Comparison of ENCODE assay signal across 8 mouse cellular contexts in genomic region chr1:180249666-180250440, GRCm38 (mm10). TPM values are rescaled to one million over a fixed set of nuclear protein-coding genes. Genes with fewer than 3 reads are reported as not detected.
DNase-seq lines count a peak whose midpoint lies in the region; ATAC-seq and TF ChIP-seq lines count a peak whose summit lies in the region.

No protein-coding gene starts in this region.

- ATAC-seq in hindbrain, postnatal 0 days: peak; percentile 71

- no peaks in the 10 kb centered on the region for H3K9me3 ChIP-seq in hindbrain, postnatal 0 days (ENCODE audit: low read length)

- no peak overlapping the region for H3K4me3 ChIP-seq in hindbrain, postnatal 0 days (ENCODE audit: low read length)
- H3K4me3 ChIP-seq in spleen, adult 2 months (ENCODE audit: extremely low read depth, insufficient read depth, insufficient read length): no peak overlapping the region

- peak; percentile 31; the same call in 1 of the 2 replicates for TF ChIP-seq CTCF in hindbrain, postnatal 0 days (IDR thresholded peaks at IDR 0.05; ENCODE audit: low read depth)
- no peak for TF ChIP-seq CTCF in spleen, adult 2 months (IDR thresholded peaks at IDR 0.05; ENCODE audit: extremely low read depth, insufficient read depth, insufficient read length, insufficient replicate concordance)

- DNase-seq in layer of hippocampus, adult 11-12 months (ENCODE audit: low spot score): peak; percentile 56
- no peak for DNase-seq in layer of hippocampus, adult 9-10 months (ENCODE audit: low spot score)
- peak; percentile 82 to 87 for DNase-seq in cerebellum, postnatal 25 days
- peak; percentile 80 for DNase-seq in gastrocnemius, postnatal 25 days
- peak; percentile 73 for DNase-seq in hindbrain, postnatal 0 days (ENCODE audit: low spot score)
- peak; percentile 43 for DNase-seq in left cerebral cortex, postnatal 25 days (ENCODE audit: low spot score in 2 of 2)
- DNase-seq in mesoderm, embryonic 11.5 days (ENCODE audit: low read depth, low spot score): peak; percentile 61
- DNase-seq in spleen, adult 2 months (ENCODE audit: low read depth in 1 of 2, low spot score in 2 of 2): no peak

- H3K4me1 ChIP-seq in hindbrain, postnatal 0 days (ENCODE audit: insufficient read depth, low read length): no peaks in the 10 kb centered on the region
- H3K4me1 ChIP-seq in spleen, adult 2 months (ENCODE audit: control insufficient read depth, insufficient read depth, insufficient read length): peaks cover 42% of the 10 kb centered on the region

- H3K9ac ChIP-seq in hindbrain, postnatal 0 days (replicated peaks; ENCODE audit: low read length): no peak overlapping the region

- intact Hi-C loops in left cerebral cortex, postnatal 25 days (cut with DNase I): no loop called here

- no peaks in the 10 kb centered on the region for H3K27me3 ChIP-seq in hindbrain, postnatal 0 days (ENCODE audit: insufficient read depth, low read length)
- no peaks in the 10 kb centered on the region for H3K27me3 ChIP-seq in spleen, adult 2 months (ENCODE audit: control insufficient read depth, insufficient read depth, low read length)

- peak overlapping the region; percentile 51; the same call in 1 of the 2 replicates for H3K27ac ChIP-seq in hindbrain, postnatal 0 days
- peak overlapping the region; percentile 72 for H3K27ac ChIP-seq in spleen, adult 2 months (ENCODE audit: insufficient read depth, low read length)

- H3K4me2 ChIP-seq in hindbrain, postnatal 0 days (ENCODE audit: low read depth, low read length): peak overlapping the region; percentile 3

- TF ChIP-seq POLR2A in spleen, adult 2 months (IDR thresholded peaks at IDR 0.05; ENCODE audit: low read depth, low read length): no peak

- 20% methylated on average over 20 of the region's 20 CpGs for WGBS in hindbrain, postnatal 0 days
- 36% methylated on average over 20 of the region's 20 CpGs for WGBS in spleen, adult 2 months

- H3K36me3 ChIP-seq in hindbrain, postnatal 0 days (ENCODE audit: insufficient read depth, low read length): no peaks in the 10 kb centered on the region
- H3K36me3 ChIP-seq in spleen, adult 2 months (ENCODE audit: control insufficient read depth, insufficient read depth, low read length): peaks cover 5% of the 10 kb centered on the region

RNA-seq across cellular contexts. Expression of gene Psen2, which starts 13.4 kb away (rescaled TPM):
- 1 to 10 TPM; 6.8 to 8.4 TPM for total RNA-seq in gastrocnemius, postnatal 25 days (2021)
- 26.6 and 33.5 TPM in 2 replicates for total RNA-seq in hindbrain, postnatal 0 days (2014; rRNA removed)
- polyA plus RNA-seq in hindbrain, postnatal 0 days (2015; fragmentation: Nextera tagmentation; extraction: Ambion mirVana): 23.2 and 23.7 TPM in 2 replicates
- total RNA-seq in left cerebral cortex, postnatal 25 days (2021): 10 to 100 TPM; 18.1 to 21.6 TPM
- 93.6 and 101 TPM in 2 replicates for polyA plus RNA-seq in spleen, adult 2 months (2012; rRNA removed)

RNA-seq across cellular contexts. Expression of gene Coq8a, which starts 50.5 kb away (rescaled TPM):
- 100 to 1,000 TPM; 871 to 916 TPM for total RNA-seq in gastrocnemius, postnatal 25 days (2021)
- 3.4 and 6.0 TPM in 2 replicates for total RNA-seq in hindbrain, postnatal 0 days (2014; rRNA removed)
- polyA plus RNA-seq in hindbrain, postnatal 0 days (2015; fragmentation: Nextera tagmentation; extraction: Ambion mirVana): 9.2 and 12.2 TPM in 2 replicates
- 10 to 100 TPM; 40.4 to 45.6 TPM for total RNA-seq in left cerebral cortex, postnatal 25 days (2021)
- 24.0 and 27.5 TPM in 2 replicates for polyA plus RNA-seq in spleen, adult 2 months (2012; rRNA removed)

Comparison
In these comparisons a context has a peak if more than half of its experiments do, and no peak if none do; other contexts are left out.
1. DNase-seq: peak in layer of hippocampus, adult 11-12 months (single experiment), cerebellum, postnatal 25 days (2 of 2), gastrocnemius, postnatal 25 days (single experiment), hindbrain, postnatal 0 days (single experiment), left cerebral cortex, postnatal 25 days (2 of 2) and mesoderm, embryonic 11.5 days (single experiment); none in layer of hippocampus, adult 9-10 months (single experiment) and spleen, adult 2 months (0 of 2).
2. RNA of gene Coq8a, which starts 50.5 kb away (total RNA-seq): 871 to 916 TPM in gastrocnemius, postnatal 25 days; 40.4 to 45.6 TPM in left cerebral cortex, postnatal 25 days and 3.4 to 6.0 TPM in hindbrain, postnatal 0 days; every median in the first group is over 10 times any median in the second.